Mouse (Mus musculus): ENCODE data around the gene 4930502E18Rik. TPM values are rescaled to one million over a fixed set of nuclear protein-coding genes. Genes with fewer than 3 reads are reported as not detected.
A peak's percentile ranks its signal among the peaks of the same experiment; 100 is the strongest.

Gene 4930502E18Rik
- polyA plus RNA-seq, 1 experiment from 2014 or later = 0.28 TPM

DNA sequence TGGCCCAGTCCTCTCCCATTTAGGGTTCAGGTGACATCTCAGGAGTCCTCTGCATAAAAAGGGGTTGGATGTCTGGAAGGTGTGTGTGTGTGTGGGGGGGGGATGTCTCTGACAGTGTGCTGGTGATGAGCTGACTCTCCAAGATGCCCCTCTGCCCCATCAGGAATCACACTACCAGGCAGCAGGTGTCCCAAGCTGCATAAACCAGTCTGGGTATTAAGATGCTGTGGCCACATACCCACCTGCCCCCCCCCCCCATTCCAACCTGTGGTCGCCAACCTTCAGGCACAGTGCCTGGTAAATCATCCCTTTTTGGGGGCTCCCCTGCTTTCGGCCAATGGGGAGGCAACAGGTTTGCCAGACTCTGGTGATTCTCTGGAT lies 8.7 kb upstream of the 4930502E18Rik start:
- no peaks in the 10 kb centered on the region for H3K9me3 ChIP-seq (ENCODE audit: control insufficient read depth, low read length)
- no peak overlapping the region; the same call in 1 of the 2 replicates for H3K27ac ChIP-seq (ENCODE audit: low read depth, low read length)
- H3K36me3 ChIP-seq (ENCODE audit: control insufficient read depth, insufficient read depth, low read length) = no peaks in the 10 kb centered on the region
- H3K9ac ChIP-seq (ENCODE audit: low read depth, low read length) = peak overlapping the region; percentile 63
- no peaks in the 10 kb centered on the region; the same call in 1 of the 2 replicates for H3K4me1 ChIP-seq (ENCODE audit: control insufficient read depth, insufficient read depth, low read depth, low read length)
- 42% methylated on average over 2 of the region's 2 CpGs for WGBS
- no peaks in the 10 kb centered on the region for H3K27me3 ChIP-seq (replicated peaks; ENCODE audit: control insufficient read depth, insufficient read depth, low read length)
- ATAC-seq = peak; percentile 46; the same call in 1 of the 2 replicates
- peak overlapping the region; percentile 62 for H3K4me2 ChIP-seq (ENCODE audit: low read length)
- peak overlapping the region; percentile 41 for H3K4me3 ChIP-seq (ENCODE audit: low read length)

DNA sequence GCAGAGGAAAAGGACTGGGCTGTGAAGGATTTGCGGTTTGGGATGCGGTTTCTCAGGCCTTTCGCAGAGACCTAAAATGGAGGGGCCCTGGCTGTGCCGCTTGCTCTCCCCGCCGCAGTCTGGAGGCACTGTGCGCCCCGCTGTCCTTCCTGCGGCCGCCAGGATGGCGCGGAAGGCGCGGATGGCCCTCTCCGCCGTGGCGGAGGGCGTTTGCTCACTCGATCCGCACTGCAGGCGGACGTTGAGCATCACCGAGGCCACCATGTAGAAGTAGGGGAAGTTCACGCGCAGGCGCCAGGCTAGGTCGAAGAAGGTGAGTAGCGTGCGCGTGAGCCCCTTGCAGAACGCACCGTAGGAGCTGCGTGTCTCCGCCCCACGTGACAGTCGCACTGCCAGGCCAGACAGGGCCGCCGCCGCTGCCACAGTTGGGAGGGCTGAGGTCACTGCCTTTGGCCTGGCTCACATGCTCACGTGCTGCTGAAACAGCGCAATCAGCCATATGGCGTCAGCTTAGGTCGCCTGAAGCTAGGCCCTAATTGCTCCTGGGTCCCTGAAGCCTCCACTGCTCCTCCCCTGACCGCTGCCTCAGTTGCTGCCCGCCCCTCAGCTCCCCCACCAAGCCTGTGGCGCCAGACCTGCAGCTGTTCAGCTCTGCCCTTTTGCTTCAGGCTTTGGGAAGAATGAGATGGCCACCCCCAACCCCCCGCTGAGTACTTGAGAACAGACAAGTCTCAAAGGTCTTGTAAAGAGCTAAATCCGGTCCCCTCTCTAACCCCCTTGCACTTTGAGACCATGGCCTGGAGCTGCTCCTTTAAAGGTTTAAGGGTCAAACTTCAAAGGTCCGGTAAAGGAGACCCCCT lies 8.1 kb upstream of the 4930502E18Rik start:
- Histone ChIP-seq H3K9me3 (ENCODE audit: control insufficient read depth, low read length) (no peaks in the 10 kb centered on the region), H3K4me3 (ENCODE audit: low read length) (peak overlapping the region; percentile 41), H3K27me3 (replicated peaks; ENCODE audit: control insufficient read depth, insufficient read depth, low read length) (no peaks in the 10 kb centered on the region), H3K9ac (ENCODE audit: low read depth, low read length) (peak overlapping the region; percentile 63), H3K4me2 (ENCODE audit: low read length) (peak overlapping the region; percentile 62), H3K27ac (ENCODE audit: low read depth, low read length) (peak overlapping the region; percentile 20; the same call in 1 of the 2 replicates), H3K4me1 (ENCODE audit: control insufficient read depth, insufficient read depth, low read depth, low read length) (no peaks in the 10 kb centered on the region; the same call in 1 of the 2 replicates), H3K36me3 (ENCODE audit: control insufficient read depth, insufficient read depth, low read length) (no peaks in the 10 kb centered on the region)
- ATAC-seq = peak; percentile 96
- 19% methylated on average over 27 of the region's 49 CpGs for WGBS

DNA sequence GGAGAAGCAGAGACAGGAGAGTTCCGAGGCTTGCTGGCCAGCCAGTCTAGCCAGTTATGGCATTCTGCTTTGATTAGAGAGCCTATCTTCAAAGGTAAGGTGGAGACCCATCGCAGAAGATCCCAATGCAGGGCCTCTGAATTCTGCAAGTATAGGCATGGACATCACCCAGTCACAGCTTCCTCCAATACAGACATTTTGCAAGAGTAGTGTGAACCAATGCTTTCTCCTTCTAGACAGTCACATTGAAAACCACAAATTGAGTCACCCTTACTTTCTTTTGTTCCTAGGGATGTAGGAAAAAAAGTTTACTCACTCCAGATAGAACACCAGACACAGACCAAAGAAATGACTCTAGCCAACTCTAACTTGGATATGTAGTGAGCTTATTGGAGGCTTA lies 4.3 kb downstream of the 4930502E18Rik start:
- no peak overlapping the region for H3K4me2 ChIP-seq (ENCODE audit: low read length)
- no peaks in the 10 kb centered on the region for H3K4me1 ChIP-seq (ENCODE audit: control insufficient read depth, insufficient read depth, low read depth, low read length)
- H3K27ac ChIP-seq (ENCODE audit: low read depth, low read length) = no peak overlapping the region
- no peak for ATAC-seq
- H3K9ac ChIP-seq (ENCODE audit: low read depth, low read length) = no peak overlapping the region
- H3K27me3 ChIP-seq (replicated peaks; ENCODE audit: control insufficient read depth, insufficient read depth, low read length) = no peaks in the 10 kb centered on the region
- H3K9me3 ChIP-seq (ENCODE audit: control insufficient read depth, low read length) = no peaks in the 10 kb centered on the region
- H3K36me3 ChIP-seq (ENCODE audit: control insufficient read depth, insufficient read depth, low read length) = no peaks in the 10 kb centered on the region
- no peak overlapping the region for H3K4me3 ChIP-seq (ENCODE audit: low read length)
- WGBS = 92% methylated on average over 2 of the region's 2 CpGs

DNA sequence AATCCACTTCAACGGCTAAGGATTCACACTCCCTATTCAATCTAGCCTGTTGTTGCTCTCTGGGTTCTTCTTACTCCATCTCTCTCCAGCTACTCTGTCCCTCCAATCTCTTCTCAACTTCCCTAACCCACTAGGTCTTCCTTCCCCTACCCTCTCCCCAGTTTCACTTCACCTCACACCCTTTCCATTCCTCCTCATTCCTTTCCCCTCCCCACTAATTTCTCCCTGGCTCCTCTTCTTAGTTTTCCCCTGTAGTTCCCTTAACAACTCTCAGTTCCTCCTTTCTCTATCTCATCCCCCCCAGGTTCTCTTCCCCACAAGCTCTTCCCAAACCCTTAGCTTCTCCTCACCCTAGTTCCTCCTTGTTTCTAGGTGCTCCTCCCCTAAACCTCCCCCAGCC lies 28.2 kb downstream of the 4930502E18Rik start:
- no peaks in the 10 kb centered on the region for H3K27me3 ChIP-seq (replicated peaks; ENCODE audit: control insufficient read depth, insufficient read depth, low read length)
- no peaks in the 10 kb centered on the region for H3K4me1 ChIP-seq (ENCODE audit: control insufficient read depth, insufficient read depth, low read depth, low read length)
- H3K36me3 ChIP-seq (ENCODE audit: control insufficient read depth, insufficient read depth, low read length) = no peaks in the 10 kb centered on the region
- H3K4me2 ChIP-seq (ENCODE audit: low read length) = no peak overlapping the region
- no peak for ATAC-seq
- H3K9me3 ChIP-seq (ENCODE audit: control insufficient read depth, low read length) = peaks cover 10% of the 10 kb centered on the region; the same call in 1 of the 2 replicates
- 89% methylated on average over 1 of the region's 1 CpGs for WGBS
- H3K4me3 ChIP-seq (ENCODE audit: low read length) = no peak overlapping the region
- H3K9ac ChIP-seq (ENCODE audit: low read depth, low read length) = no peak overlapping the region
- H3K27ac ChIP-seq (ENCODE audit: low read depth, low read length) = no peak overlapping the region

DNA sequence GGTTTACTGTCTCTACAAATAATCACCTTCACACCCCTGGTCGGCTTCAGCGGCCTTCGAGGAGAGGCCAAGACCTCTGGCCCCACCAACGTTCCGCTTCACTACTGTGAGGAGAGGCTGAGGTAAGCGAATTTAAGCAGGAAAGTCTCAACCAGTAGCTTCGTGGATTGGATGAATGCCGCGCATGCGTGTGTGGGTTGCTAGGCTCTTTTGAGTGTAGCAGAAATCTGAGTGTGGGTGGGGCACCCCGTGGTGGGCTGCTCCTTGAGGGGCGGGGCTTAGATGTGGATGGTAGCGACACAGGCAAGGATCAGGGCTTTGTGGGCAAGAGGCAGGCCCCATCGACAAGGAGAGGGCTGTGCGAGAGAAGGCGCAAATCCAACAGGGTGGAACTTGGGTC lies 33.1 kb downstream of the 4930502E18Rik start, which contains the start of gene 1700013H16Rik:
TSS of gene 1700013H16Rik (minus strand) at position 96 of the 400 bp plus-strand sequence.
- Histone ChIP-seq H3K9ac (ENCODE audit: low read depth, low read length) (no peak within 1 kb of the TSS), H3K27ac (ENCODE audit: low read depth, low read length) (no peak within 1 kb of the TSS)
- 93% methylated on average over 16 of the region's 16 CpGs for WGBS

GRCm38 (mm10) chrX:53776276-53776675 lies 51.6 kb downstream of the 4930502E18Rik start, which contains the start of gene Zfp36l3:
TSS of gene Zfp36l3 (minus strand) at chrX:53776394.
- Histone ChIP-seq H3K27ac (ENCODE audit: low read depth, low read length) (no peak within 1 kb of the TSS), H3K36me3 (ENCODE audit: control insufficient read depth, insufficient read depth, low read length) (no peaks in the 10 kb centered on the region), H3K9ac (ENCODE audit: low read depth, low read length) (no peak within 1 kb of the TSS), H3K4me1 (ENCODE audit: control insufficient read depth, insufficient read depth, low read depth, low read length) (no peaks in the 10 kb centered on the region), H3K4me2 (ENCODE audit: low read length) (no peak within 1 kb of the TSS), H3K9me3 (ENCODE audit: control insufficient read depth, low read length) (peaks cover 2% of the 10 kb centered on the region; the same call in 1 of the 2 replicates), H3K4me3 (ENCODE audit: low read length) (no peak within 1 kb of the TSS), H3K27me3 (replicated peaks; ENCODE audit: control insufficient read depth, insufficient read depth, low read length) (no peaks in the 10 kb centered on the region)
- WGBS = 94% methylated on average over 12 of the region's 12 CpGs
- no peak for ATAC-seq

More for the DNA sequence above, 33.1 kb downstream of the 4930502E18Rik start, which contains the start of gene 1700013H16Rik:
- no peak within 1 kb of the TSS for H3K4me3 ChIP-seq (ENCODE audit: low read length)
- H3K27me3 ChIP-seq (replicated peaks; ENCODE audit: control insufficient read depth, insufficient read depth, low read length) = no peaks in the 10 kb centered on the region
- no peaks in the 10 kb centered on the region for H3K36me3 ChIP-seq (ENCODE audit: control insufficient read depth, insufficient read depth, low read length)
- ATAC-seq = no peak
- H3K9me3 ChIP-seq (ENCODE audit: control insufficient read depth, low read length) = peaks cover 11% of the 10 kb centered on the region; the same call in 1 of the 2 replicates
- H3K4me2 ChIP-seq (ENCODE audit: low read length) = no peak within 1 kb of the TSS
- no peaks in the 10 kb centered on the region for H3K4me1 ChIP-seq (ENCODE audit: control insufficient read depth, insufficient read depth, low read depth, low read length)

Other genes starting within 250 kb of the 4930502E18Rik start
- 213 and 235 TPM in 2 replicates for gene Rtl8c, start 116.8 kb upstream of the 4930502E18Rik start, polyA plus RNA-seq (2015; fragmentation: Nextera tagmentation; extraction: Ambion mirVana)
- 0.63 TPM in 1 of 2 replicates, not detected in the other for gene Gm14597, start 115.8 kb upstream of the 4930502E18Rik start, polyA plus RNA-seq (2015; fragmentation: Nextera tagmentation; extraction: Ambion mirVana)
- 223 and 232 TPM in 2 replicates for gene Rtl8a, start 81.1 kb upstream of the 4930502E18Rik start, polyA plus RNA-seq (2015; fragmentation: Nextera tagmentation; extraction: Ambion mirVana)
- gene Rtl8b, start 54.4 kb upstream of the 4930502E18Rik start, polyA plus RNA-seq (2015; fragmentation: Nextera tagmentation; extraction: Ambion mirVana) = 179 and 188 TPM in 2 replicates
- gene 1700013H16Rik, start 33.0 kb downstream of the 4930502E18Rik start, polyA plus RNA-seq (2015; fragmentation: Nextera tagmentation; extraction: Ambion mirVana) = not detected in 2 replicates
- gene Zfp36l3, start 51.6 kb downstream of the 4930502E18Rik start, polyA plus RNA-seq (2015; fragmentation: Nextera tagmentation; extraction: Ambion mirVana) = not detected in 2 replicates
- 1.7 and 1.9 TPM in 2 replicates for gene Xlr, start 72.9 kb downstream of the 4930502E18Rik start, polyA plus RNA-seq (2015; fragmentation: Nextera tagmentation; extraction: Ambion mirVana)